Mouse (Mus musculus): ENCODE data around the gene Crabp2. TPM values are rescaled to one million over a fixed set of nuclear protein-coding genes. Genes with fewer than 3 reads are reported as not detected.

Gene Crabp2
- polyA plus RNA-seq (2017; shearing (Covaris generic)): not detected

GRCm38 (mm10) chr3:87948378-87949265 lies at the start of gene Crabp2:
Crabp2 (plus strand) TSS chr3:87948666.

GRCm38 (mm10) chr3:87905880-87906485 lies 42.5 kb upstream of the Crabp2 start, which contains the start of gene Hdgf:
Hdgf (plus strand) TSS chr3:87906321.

GRCm38 (mm10) chr3:87919336-87920108 lies 28.9 kb upstream of the Crabp2 start, which contains the start of gene Mrpl24:
Mrpl24 (plus strand) TSS chr3:87919506.

GRCm38 (mm10) chr3:87930078-87930795 lies 18.2 kb upstream of the Crabp2 start, which contains the start of the genes Isg20l2 and Rrnad1:
Isg20l2 (plus strand) TSS chr3:87930314.
Rrnad1 (minus strand) TSS chr3:87930717.

GRCm38 (mm10) chr3:87970939-87971488 lies 22.5 kb downstream of the Crabp2 start, which contains the start of gene Nes:
Nes (plus strand) TSS chr3:87971078.

GRCm38 (mm10) chr3:88000181-88000580 lies 51.7 kb downstream of the Crabp2 start, which contains the start of gene Bcan:
Bcan (minus strand) TSS chr3:88000230.

Other genes starting within 250 kb of the Crabp2 start
- gene Lrrc71, start 200.0 kb upstream of the Crabp2 start, polyA plus RNA-seq (2017; shearing (Covaris generic)): 0.17 TPM
- gene Ntrk1, start 153.5 kb upstream of the Crabp2 start, polyA plus RNA-seq (2017; shearing (Covaris generic)): not detected
- 0.65 TPM for gene Insrr, start 151.7 kb upstream of the Crabp2 start, polyA plus RNA-seq (2017; shearing (Covaris generic))
- 64.2 TPM for gene Pear1, start 124.4 kb upstream of the Crabp2 start, polyA plus RNA-seq (2017; shearing (Covaris generic))
- gene Sh2d2a, start 101.9 kb upstream of the Crabp2 start, polyA plus RNA-seq (2017; shearing (Covaris generic)): 289 TPM
- gene Prcc, start 63.1 kb upstream of the Crabp2 start, polyA plus RNA-seq (2017; shearing (Covaris generic)): 8.1 TPM
- gene Hdgf, start 42.3 kb upstream of the Crabp2 start, polyA plus RNA-seq (2017; shearing (Covaris generic)): 24.7 TPM
- gene Mrpl24, start 29.2 kb upstream of the Crabp2 start, polyA plus RNA-seq (2017; shearing (Covaris generic)): 148 TPM
- 8.1 TPM for gene Isg20l2, start 18.4 kb upstream of the Crabp2 start, polyA plus RNA-seq (2017; shearing (Covaris generic))
- gene Rrnad1, start 17.9 kb upstream of the Crabp2 start, polyA plus RNA-seq (2017; shearing (Covaris generic)): 31.9 TPM
- gene Nes, start 22.4 kb downstream of the Crabp2 start, polyA plus RNA-seq (2017; shearing (Covaris generic)): 0.06 TPM
- not detected for gene Bcan, start 51.6 kb downstream of the Crabp2 start, polyA plus RNA-seq (2017; shearing (Covaris generic))
- not detected for gene Hapln2, start 78.9 kb downstream of the Crabp2 start, polyA plus RNA-seq (2017; shearing (Covaris generic))
- gene Gpatch4, start 94.4 kb downstream of the Crabp2 start, polyA plus RNA-seq (2017; shearing (Covaris generic)): 43.6 TPM
- gene Naxe, start 109.8 kb downstream of the Crabp2 start, polyA plus RNA-seq (2017; shearing (Covaris generic)): 102 TPM
- gene Ttc24, start 129.6 kb downstream of the Crabp2 start, polyA plus RNA-seq (2017; shearing (Covaris generic)): not detected
- 0.84 TPM for gene Iqgap3, start 133.3 kb downstream of the Crabp2 start, polyA plus RNA-seq (2017; shearing (Covaris generic))
- 22.5 TPM for gene Mef2d, start 193.7 kb downstream of the Crabp2 start, polyA plus RNA-seq (2017; shearing (Covaris generic))